8 mouse cellular contexts compared by ENCODE assay signal in the genomic region with DNA sequence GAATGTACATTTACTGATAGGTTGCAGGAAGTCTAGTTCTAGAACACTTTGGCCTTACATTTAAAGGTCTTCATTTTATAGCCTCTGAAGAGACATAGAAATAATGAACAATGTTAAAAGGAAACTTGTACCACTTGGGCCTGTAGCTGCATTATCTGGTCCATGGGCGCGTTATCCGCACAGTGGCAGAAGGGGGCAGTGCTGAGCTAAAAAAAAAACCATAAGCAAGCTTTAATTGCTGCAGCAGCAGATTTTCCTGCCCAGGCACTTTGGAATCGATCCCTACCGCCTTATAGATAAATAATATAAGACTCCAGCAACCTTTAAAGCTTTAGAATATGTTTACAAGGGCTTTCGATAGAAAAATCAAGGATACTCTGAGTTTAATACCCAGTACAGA.
DNase-seq lines count a peak whose midpoint lies in the region; ATAC-seq and TF ChIP-seq lines count a peak whose summit lies in the region.

No protein-coding gene starts in this region.

- H3K4me1 ChIP-seq in limb, embryonic 10.5 days: no peaks in the 10 kb centered on the region

- intact Hi-C loops in left cerebral cortex, adult 2 months (cut with DNase I): loop anchor here (1.0 to 5.0 kb wide), 2 partner anchors 181 to 256 kb away; no protein-coding TSS in a partner anchor

- no peaks in the 10 kb centered on the region for H3K36me3 ChIP-seq in limb, embryonic 10.5 days

- no peaks in the 10 kb centered on the region for H3K27me3 ChIP-seq in limb, embryonic 10.5 days (ENCODE audit: low read depth, poor library complexity, severe bottlenecking)

- no peak overlapping the region for H3K27ac ChIP-seq in left cerebral cortex, adult 2 months
- no peak overlapping the region for H3K27ac ChIP-seq in limb, embryonic 10.5 days

- no peak overlapping the region for H3K4me3 ChIP-seq in left cerebral cortex, adult 2 months
- no peak overlapping the region for H3K4me3 ChIP-seq in limb, embryonic 10.5 days

- WGBS in limb, embryonic 10.5 days: 26% methylated on average over 6 of the region's 6 CpGs

- TF ChIP-seq CTCF in left cerebral cortex, adult 2 months (IDR thresholded peaks at IDR 0.05): peak; percentile 80

- ATAC-seq in activated CD4-positive, CD25-positive, alpha-beta regulatory T cell, adult 4 months: peak; percentile 69

- H3K9me3 ChIP-seq in limb, embryonic 10.5 days (replicated peaks): no peaks in the 10 kb centered on the region

- DNase-seq in adrenal gland, adult (ENCODE audit: inconsistent age in 2 of 2, low spot score in 1 of 2): peak; percentile 29 to 75
- DNase-seq in adrenal gland, adult 8-10 months: no peak
- peak in 1 of 2 experiments; percentile 51 for DNase-seq in left cerebral cortex, adult 2 months (ENCODE audit: extremely low spot score in 1 of 2, low spot score in 2 of 2)
- no peak for DNase-seq in left cerebral cortex, adult 11 months (ENCODE audit: low spot score)
- DNase-seq in embryo, embryonic 10 days (ENCODE audit: low spot score): peak; percentile 60
- DNase-seq in limb, embryonic 10.5 days (ENCODE audit: low spot score): peak; percentile 49
- peak; percentile 19 for DNase-seq in spleen, adult 12 weeks (ENCODE audit: low spot score)

Comparison
In these comparisons a context has a peak if more than half of its experiments do, and no peak if none do; other contexts are left out.
1. DNase-seq: peak in adrenal gland, adult (2 of 2), embryo, embryonic 10 days (single experiment), limb, embryonic 10.5 days (single experiment) and spleen, adult 12 weeks (single experiment); none in adrenal gland, adult 8-10 months (single experiment) and left cerebral cortex, adult 11 months (single experiment).